Mouse (Mus musculus) cerebellum, adult 9-11 months (tissue): ENCODE results near the gene Btnl2.

Source experiments
- DNase-seq: peaks from one replicate; pipeline ENCODE4 v3.0.0; 2022

The Btnl2 gene

GRCm38 (mm10) chr17:34349429-34349828, 5.2 kb upstream of the Btnl2 start:
- peak; percentile 24 for DNase-seq

DNA sequence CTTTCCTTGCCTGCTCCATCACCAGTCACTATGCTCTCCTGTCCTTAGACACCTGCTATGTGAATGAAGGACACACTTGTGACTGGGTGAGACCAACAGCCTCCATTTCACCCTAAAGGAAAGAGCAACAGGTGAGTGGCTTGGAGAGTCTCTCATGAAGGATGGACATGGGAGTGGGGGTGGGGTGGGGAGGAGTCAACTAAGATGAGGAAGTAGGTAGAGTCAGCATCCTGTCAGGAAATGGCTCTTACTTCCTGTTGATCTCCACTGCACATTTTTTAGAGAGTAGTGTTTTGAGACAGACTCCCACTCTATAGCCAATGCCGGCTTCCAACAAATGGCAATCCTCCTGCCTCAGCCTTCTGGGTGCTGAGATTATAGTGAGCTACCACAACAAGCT, 318 bp downstream of the Btnl2 start:
- DNase-seq: no peak

DNA sequence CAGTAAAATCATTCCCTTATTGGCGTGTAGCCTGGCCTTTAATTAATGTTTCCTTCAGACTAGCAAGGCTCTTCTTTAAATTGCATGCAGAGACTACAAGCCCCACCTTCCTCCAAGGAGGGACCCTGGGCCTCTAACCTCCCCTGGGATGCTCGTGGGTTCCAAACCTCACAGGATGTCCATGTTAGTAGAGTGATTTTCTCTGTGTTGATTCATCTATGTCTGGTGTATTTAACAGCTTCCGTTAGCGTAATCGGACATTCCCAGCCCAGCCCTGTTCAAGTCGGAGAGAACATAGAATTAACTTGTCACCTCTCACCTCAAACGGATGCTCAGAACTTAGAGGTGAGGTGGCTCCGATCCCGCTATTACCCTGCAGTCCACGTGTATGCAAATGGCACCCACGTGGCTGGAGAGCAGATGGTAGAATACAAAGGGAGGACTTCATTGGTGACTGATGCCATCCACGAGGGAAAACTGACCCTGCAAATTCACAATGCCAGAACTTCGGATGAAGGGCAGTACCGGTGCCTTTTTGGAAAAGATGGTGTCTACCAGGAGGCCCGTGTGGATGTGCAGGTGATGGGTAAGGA, 8.4 kb downstream of the Btnl2 start:
- DNase-seq: no peak

GRCm38 (mm10) chr17:34363676-34364310, 9.2 kb downstream of the Btnl2 start:
- DNase-seq: no peak

DNA sequence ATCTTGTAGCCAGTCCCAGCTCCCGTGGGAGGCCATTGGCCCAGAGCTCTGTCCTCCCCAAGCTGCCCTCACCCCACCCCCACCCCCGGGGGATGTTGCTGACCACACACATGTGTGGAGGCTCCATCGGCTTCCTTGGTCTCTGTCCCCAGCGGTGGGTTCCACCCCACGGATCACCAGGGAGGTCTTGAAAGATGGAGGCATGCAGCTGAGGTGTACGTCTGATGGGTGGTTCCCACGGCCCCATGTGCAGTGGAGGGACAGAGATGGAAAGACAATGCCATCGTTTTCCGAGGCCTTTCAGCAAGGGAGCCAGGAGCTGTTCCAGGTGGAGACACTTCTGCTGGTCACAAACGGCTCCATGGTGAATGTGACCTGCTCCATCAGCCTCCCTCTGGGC, 10.4 kb downstream of the Btnl2 start:
- DNase-seq: no peak

DNA sequence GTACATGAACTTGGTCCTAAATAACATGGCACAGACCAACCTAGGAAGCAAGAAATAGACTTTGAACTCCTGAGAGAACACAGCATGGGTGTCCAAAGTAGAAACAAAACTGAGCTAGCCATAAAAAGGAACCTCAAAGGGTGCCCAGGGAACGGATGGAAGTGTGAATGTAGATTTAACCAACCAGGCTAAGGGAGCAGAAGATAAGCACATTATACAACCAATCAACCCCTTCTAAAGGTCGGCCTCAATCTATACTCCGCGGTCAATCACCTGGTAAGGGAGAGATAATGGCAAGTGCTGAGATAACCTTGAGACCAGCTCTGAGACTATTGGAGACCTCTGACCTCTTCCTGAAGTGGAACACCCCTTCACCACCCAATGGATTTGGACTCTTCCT, 15.9 kb downstream of the Btnl2 start:
- no peak for DNase-seq

DNA sequence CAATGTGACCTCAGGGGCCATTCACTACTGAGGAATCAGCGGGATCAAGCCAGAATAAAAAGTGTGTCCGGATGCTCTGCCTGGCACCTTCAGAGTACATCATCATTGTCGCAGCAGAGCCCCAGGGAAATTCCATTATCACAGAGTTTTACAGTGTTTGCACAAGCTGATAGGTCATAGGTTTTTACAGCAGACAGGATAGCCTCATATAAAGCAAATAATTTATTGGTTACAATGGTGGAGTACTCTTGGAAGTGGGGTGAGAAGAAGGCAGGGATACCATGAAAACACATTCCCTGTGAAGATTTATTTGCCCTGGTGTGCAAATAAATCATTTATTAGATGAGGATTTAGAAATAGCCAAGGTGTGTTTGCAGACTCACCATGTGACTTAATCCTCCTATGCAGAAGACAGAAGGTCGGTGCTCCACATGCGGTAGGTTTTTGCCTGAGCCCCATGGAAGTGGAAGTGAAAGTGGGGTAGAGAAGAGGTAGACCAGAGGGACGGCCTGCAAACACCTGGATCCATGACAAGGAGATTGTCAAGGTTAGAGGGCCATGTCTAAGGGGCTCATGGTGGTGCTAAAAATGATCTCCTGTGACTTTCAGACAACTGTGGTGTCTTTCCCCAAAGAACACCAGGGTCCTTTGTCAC, 18.6 kb downstream of the Btnl2 start:
- DNase-seq: no peak

GRCm38 (mm10) chr17:34376847-34377246, 22.2 kb downstream of the Btnl2 start, which contains the start of gene Btnl1:
Gene Btnl1 (plus strand): TSS chr17:34377132.
- no peak for DNase-seq

GRCm38 (mm10) chr17:34377450-34378209, 23.0 kb downstream of the Btnl2 start:
- no peak for DNase-seq

- DNase-seq: no peak
These were observed 24.1 kb downstream of the Btnl2 start for GRCm38 (mm10) chr17:34378716-34379115.

GRCm38 (mm10) chr17:34379451-34379850, 24.8 kb downstream of the Btnl2 start:
- no peak for DNase-seq

GRCm38 (mm10) chr17:34381876-34382275, 27.3 kb downstream of the Btnl2 start:
- DNase-seq: no peak

- DNase-seq: no peak
These were observed 28.6 kb downstream of the Btnl2 start for GRCm38 (mm10) chr17:34383212-34383611.

- no peak for DNase-seq
These were observed 30.1 kb downstream of the Btnl2 start for GRCm38 (mm10) chr17:34384699-34385098.

DNA sequence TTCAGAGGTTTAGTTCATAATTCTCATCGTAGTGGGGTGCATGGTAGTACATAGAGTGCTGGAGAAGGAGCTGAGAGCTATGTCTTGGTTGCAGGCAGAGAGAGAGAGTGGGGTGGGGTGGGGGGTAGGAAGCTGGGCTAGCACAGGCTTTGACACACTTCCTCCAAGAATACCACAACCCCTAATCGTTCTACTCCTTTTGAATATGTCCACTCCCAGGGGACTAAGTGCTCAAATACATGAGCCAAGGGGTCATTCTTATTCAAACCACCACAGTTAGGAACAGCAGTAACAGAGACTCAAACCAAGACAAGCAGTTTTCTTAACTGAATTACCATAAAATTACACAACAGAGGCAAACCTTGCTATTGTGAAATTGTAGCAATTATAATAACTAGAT, 32.0 kb downstream of the Btnl2 start:
- DNase-seq: no peak

- no peak for DNase-seq
These were observed 33.9 kb downstream of the Btnl2 start for GRCm38 (mm10) chr17:34388513-34388912.

- no peak for DNase-seq
These were observed 36.9 kb downstream of the Btnl2 start for GRCm38 (mm10) chr17:34391507-34391906.

DNA sequence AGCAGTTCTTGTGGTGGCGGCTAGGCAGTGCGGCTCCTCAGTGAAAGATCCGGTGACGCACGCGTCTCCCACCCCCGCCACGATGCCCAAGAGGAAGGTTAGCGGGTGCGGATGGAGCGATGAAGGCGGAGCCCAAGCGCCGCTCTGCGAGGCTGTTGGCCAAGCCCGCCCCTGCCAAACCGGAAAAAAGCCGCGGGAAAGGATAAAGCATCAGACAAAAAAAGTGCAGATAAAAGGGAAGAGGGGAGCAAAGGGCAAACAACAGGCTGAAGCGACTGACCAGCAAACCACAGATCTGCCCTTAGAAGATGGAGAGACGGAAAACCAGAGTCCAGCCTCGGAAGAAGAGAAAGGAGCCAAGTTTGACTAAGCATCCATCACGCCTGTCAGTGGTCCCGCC, 37.7 kb downstream of the Btnl2 start:
- DNase-seq: no peak

GRCm38 (mm10) chr17:34397357-34397756, 42.7 kb downstream of the Btnl2 start:
- DNase-seq: no peak

GRCm38 (mm10) chr17:34398058-34398710, 43.6 kb downstream of the Btnl2 start:
- DNase-seq: peak; percentile 76

GRCm38 (mm10) chr17:34398711-34399393, 44.2 kb downstream of the Btnl2 start, which contains the start of gene BC051142:
Gene BC051142 (plus strand): TSS chr17:34398820.
- peak; percentile 94 for DNase-seq

DNA sequence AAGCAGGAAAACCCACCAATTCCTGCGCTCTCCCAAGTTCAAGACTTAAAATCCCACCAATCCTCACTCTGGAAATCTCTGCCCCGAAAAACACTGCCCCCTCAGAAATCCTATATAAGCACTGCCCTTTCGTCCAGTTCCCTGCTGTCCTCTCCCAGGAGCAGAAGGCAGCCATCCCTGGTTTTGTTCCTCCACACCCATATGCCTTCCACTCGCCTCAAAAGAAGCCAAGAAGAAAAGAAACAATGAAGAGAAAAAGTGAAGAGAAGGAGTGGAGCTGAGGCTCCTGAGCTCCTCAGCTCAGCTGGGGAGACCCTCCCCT, 44.7 kb downstream of the Btnl2 start:
- peak; percentile 33 for DNase-seq

- peak; percentile 65 for DNase-seq
These were observed 56.5 kb downstream of the Btnl2 start for GRCm38 (mm10) chr17:34411117-34411516.
